Mouse (Mus musculus): ENCODE results near the gene Catip.

- no peak for TF ChIP-seq EP300 (IDR thresholded peaks at IDR 0.05; ENCODE audit: low read depth)
- TF ChIP-seq CTCF (IDR thresholded peaks at IDR 0.05; ENCODE audit: low read depth): no peak
These were observed 33.0 kb downstream of the Catip start for GRCm38 (mm10) chr1:74394858-74395257.
